Mouse (Mus musculus): ENCODE results near the gene Zfp91. TPM values are rescaled to one million over a fixed set of nuclear protein-coding genes. Genes with fewer than 3 reads are reported as not detected.

Zfp91 gene
- polyA plus RNA-seq, 1 experiment = 7.5 TPM

- TF ChIP-seq CTCF (IDR thresholded peaks at IDR 0.05; ENCODE audit: extremely low read depth, insufficient read depth, insufficient read length, insufficient replicate concordance) = no peak
- no peak for TF ChIP-seq POLR2A (IDR thresholded peaks at IDR 0.05; ENCODE audit: low read depth, low read length)
- WGBS = 25% methylated on average over 4 of the region's 4 CpGs
- H3K36me3 ChIP-seq (ENCODE audit: control insufficient read depth, insufficient read depth, low read length) = peaks cover 11% of the 10 kb centered on the region
- no peak overlapping the region for H3K4me3 ChIP-seq (ENCODE audit: extremely low read depth, insufficient read depth, insufficient read length)
- peak; percentile 30 to 33 for DNase-seq (ENCODE audit: low read depth in 1 of 2, low spot score in 2 of 2)
- H3K27me3 ChIP-seq (ENCODE audit: control insufficient read depth, insufficient read depth, low read length) = no peaks in the 10 kb centered on the region
- H3K4me1 ChIP-seq (ENCODE audit: control insufficient read depth, insufficient read depth, insufficient read length) = no peaks in the 10 kb centered on the region; the same call in none of the 2 replicates
- H3K27ac ChIP-seq (ENCODE audit: insufficient read depth, low read length) = no peak overlapping the region
These were observed 24.5 kb upstream of the Zfp91 start for GRCm38 (mm10) chr19:12820383-12820782.

- 30% methylated on average over 1 of the region's 1 CpGs for WGBS
- no peak for TF ChIP-seq CTCF (IDR thresholded peaks at IDR 0.05; ENCODE audit: extremely low read depth, insufficient read depth, insufficient read length, insufficient replicate concordance)
- no peak for TF ChIP-seq POLR2A (IDR thresholded peaks at IDR 0.05; ENCODE audit: low read depth, low read length)
- H3K36me3 ChIP-seq (ENCODE audit: control insufficient read depth, insufficient read depth, low read length) = no peaks in the 10 kb centered on the region; the same call in 1 of the 2 replicates
- no peak for DNase-seq (ENCODE audit: low read depth in 1 of 2, low spot score in 2 of 2)
- no peaks in the 10 kb centered on the region for H3K27me3 ChIP-seq (ENCODE audit: control insufficient read depth, insufficient read depth, low read length)
- no peaks in the 10 kb centered on the region; the same call in none of the 2 replicates for H3K4me1 ChIP-seq (ENCODE audit: control insufficient read depth, insufficient read depth, insufficient read length)
- no peak overlapping the region for H3K4me3 ChIP-seq (ENCODE audit: extremely low read depth, insufficient read depth, insufficient read length)
- no peak overlapping the region for H3K27ac ChIP-seq (ENCODE audit: insufficient read depth, low read length)
These were observed 22.6 kb upstream of the Zfp91 start for GRCm38 (mm10) chr19:12818507-12818906.

- Histone ChIP-seq H3K27ac (ENCODE audit: insufficient read depth, low read length) (no peak overlapping the region), H3K4me1 (ENCODE audit: control insufficient read depth, insufficient read depth, insufficient read length) (no peaks in the 10 kb centered on the region; the same call in 1 of the 2 replicates), H3K4me3 (ENCODE audit: extremely low read depth, insufficient read depth, insufficient read length) (no peak overlapping the region), H3K36me3 (ENCODE audit: control insufficient read depth, insufficient read depth, low read length) (peaks cover 11% of the 10 kb centered on the region), H3K27me3 (ENCODE audit: control insufficient read depth, insufficient read depth, low read length) (no peaks in the 10 kb centered on the region)
- TF ChIP-seq CTCF (IDR thresholded peaks at IDR 0.05; ENCODE audit: extremely low read depth, insufficient read depth, insufficient read length, insufficient replicate concordance) (no peak), POLR2A (IDR thresholded peaks at IDR 0.05; ENCODE audit: low read depth, low read length) (no peak)
- DNase-seq (ENCODE audit: low read depth in 1 of 2, low spot score in 2 of 2) = no peak
- WGBS = 67% methylated on average over 1 of the region's 1 CpGs
These were observed 18.0 kb upstream of the Zfp91 start for GRCm38 (mm10) chr19:12813883-12814282.

GRCm38 (mm10) chr19:12812644-12813364 is 16.9 kb upstream of the Zfp91 start:
- DNase-seq (ENCODE audit: low read depth in 1 of 2, low spot score in 2 of 2) = no peak
- Histone ChIP-seq H3K27ac (ENCODE audit: insufficient read depth, low read length) (no peak overlapping the region), H3K36me3 (ENCODE audit: control insufficient read depth, insufficient read depth, low read length) (peaks cover 11% of the 10 kb centered on the region), H3K4me1 (ENCODE audit: control insufficient read depth, insufficient read depth, insufficient read length) (no peaks in the 10 kb centered on the region), H3K27me3 (ENCODE audit: control insufficient read depth, insufficient read depth, low read length) (no peaks in the 10 kb centered on the region), H3K4me3 (ENCODE audit: extremely low read depth, insufficient read depth, insufficient read length) (no peak overlapping the region)
- TF ChIP-seq CTCF (IDR thresholded peaks at IDR 0.05; ENCODE audit: extremely low read depth, insufficient read depth, insufficient read length, insufficient replicate concordance) (no peak), POLR2A (IDR thresholded peaks at IDR 0.05; ENCODE audit: low read depth, low read length) (no peak)
- WGBS = 81% methylated on average over 1 of the region's 1 CpGs

- DNase-seq (ENCODE audit: low read depth in 1 of 2, low spot score in 2 of 2) = no peak
These were observed 10.3 kb upstream of the Zfp91 start for GRCm38 (mm10) chr19:12806214-12806613.

GRCm38 (mm10) chr19:12805730-12806129 is 9.8 kb upstream of the Zfp91 start:
- 84% methylated on average over 3 of the region's 3 CpGs for WGBS
- no peak overlapping the region; the same call in 1 of the 2 replicates for H3K27ac ChIP-seq (ENCODE audit: insufficient read depth, low read length)

More at GRCm38 (mm10) chr19:12806214-12806613, 10.3 kb upstream of the Zfp91 start:
- Histone ChIP-seq H3K36me3 (ENCODE audit: control insufficient read depth, insufficient read depth, low read length) (peaks cover 8% of the 10 kb centered on the region), H3K27ac (ENCODE audit: insufficient read depth, low read length) (peak overlapping the region; percentile 50; the same call in 1 of the 2 replicates), H3K4me1 (ENCODE audit: control insufficient read depth, insufficient read depth, insufficient read length) (peaks cover 6% of the 10 kb centered on the region), H3K27me3 (ENCODE audit: control insufficient read depth, insufficient read depth, low read length) (no peaks in the 10 kb centered on the region), H3K4me3 (ENCODE audit: extremely low read depth, insufficient read depth, insufficient read length) (no peak overlapping the region)
- TF ChIP-seq CTCF (IDR thresholded peaks at IDR 0.05; ENCODE audit: extremely low read depth, insufficient read depth, insufficient read length, insufficient replicate concordance) (no peak), POLR2A (IDR thresholded peaks at IDR 0.05; ENCODE audit: low read depth, low read length) (no peak)
- WGBS = 34% methylated on average over 2 of the region's 2 CpGs

GRCm38 (mm10) chr19:12804237-12804636 is 8.3 kb upstream of the Zfp91 start:
- DNase-seq (ENCODE audit: low read depth in 1 of 2, low spot score in 2 of 2) = no peak
- Histone ChIP-seq H3K4me1 (ENCODE audit: control insufficient read depth, insufficient read depth, insufficient read length) (peaks cover 6% of the 10 kb centered on the region), H3K36me3 (ENCODE audit: control insufficient read depth, insufficient read depth, low read length) (peaks cover 5% of the 10 kb centered on the region), H3K4me3 (ENCODE audit: extremely low read depth, insufficient read depth, insufficient read length) (no peak overlapping the region), H3K27ac (ENCODE audit: insufficient read depth, low read length) (no peak overlapping the region), H3K27me3 (ENCODE audit: control insufficient read depth, insufficient read depth, low read length) (no peaks in the 10 kb centered on the region)
- no peak for TF ChIP-seq POLR2A (IDR thresholded peaks at IDR 0.05; ENCODE audit: low read depth, low read length)
- TF ChIP-seq CTCF (IDR thresholded peaks at IDR 0.05; ENCODE audit: extremely low read depth, insufficient read depth, insufficient read length, insufficient replicate concordance) = no peak
- WGBS = 91% methylated on average over 1 of the region's 1 CpGs

More at GRCm38 (mm10) chr19:12805730-12806129, 9.8 kb upstream of the Zfp91 start:
- H3K4me3 ChIP-seq (ENCODE audit: extremely low read depth, insufficient read depth, insufficient read length) = no peak overlapping the region
- peaks cover 6% of the 10 kb centered on the region for H3K36me3 ChIP-seq (ENCODE audit: control insufficient read depth, insufficient read depth, low read length)
- H3K27me3 ChIP-seq (ENCODE audit: control insufficient read depth, insufficient read depth, low read length) = no peaks in the 10 kb centered on the region
- no peak for DNase-seq (ENCODE audit: low read depth in 1 of 2, low spot score in 2 of 2)
- H3K4me1 ChIP-seq (ENCODE audit: control insufficient read depth, insufficient read depth, insufficient read length) = peaks cover 6% of the 10 kb centered on the region
- TF ChIP-seq CTCF (IDR thresholded peaks at IDR 0.05; ENCODE audit: extremely low read depth, insufficient read depth, insufficient read length, insufficient replicate concordance) (no peak), POLR2A (IDR thresholded peaks at IDR 0.05; ENCODE audit: low read depth, low read length) (no peak)

Measured in spleen, adult 2 months (tissue).